26 mouse cellular contexts compared by ENCODE assay signal in genomic region chr1:34312806-34313205, GRCm38 (mm10).
DNase-seq lines count a peak whose midpoint lies in the region; ATAC-seq and TF ChIP-seq lines count a peak whose summit lies in the region.
"Had no signal": no experiment of that assay in that cellular context is flagged by ENCODE, and none has a peak within 500 bp of the region (broad histone marks: within the 10 kb centered on the region; RNA-seq: fewer than 3 reads in every experiment).

No protein-coding gene starts in this region.

- 77% methylated on average over 4 of the region's 4 CpGs for WGBS in heart, embryonic 16.5 days
- WGBS in heart, embryonic 12.5 days = 73% methylated on average over 4 of the region's 4 CpGs
- 91% methylated on average over 4 of the region's 4 CpGs for WGBS in forebrain, embryonic 13.5 days

- TF ChIP-seq CTCF in gastrocnemius, adult 2 months (IDR thresholded peaks at IDR 0.05) = no peak

- H3K27ac ChIP-seq in gastrocnemius, adult 2 months = peak overlapping the region; percentile 58
- H3K27ac ChIP-seq in heart, embryonic 16.5 days (ENCODE audit: low read length) = peak overlapping the region; percentile 70
- no peak overlapping the region for H3K27ac ChIP-seq in heart, embryonic 12.5 days (ENCODE audit: poor library complexity, severe bottlenecking)
- peak overlapping the region; percentile 38 for H3K27ac ChIP-seq in brown adipose tissue, adult 24 weeks (replicated peaks; ENCODE audit: low read depth, low read length)
- H3K27ac ChIP-seq in forebrain, embryonic 13.5 days = no peak overlapping the region
- H3K27ac ChIP-seq: forebrain, embryonic 12.5 days; hindbrain, embryonic 15.5 days; intestine, embryonic 15.5 days; left cerebral cortex, adult 2 months; liver, embryonic 13.5 days; midbrain, embryonic 12.5 days; neural tube, embryonic 12.5 days had no signal

- no peak overlapping the region for H3K4me3 ChIP-seq in gastrocnemius, adult 2 months
- no peak overlapping the region for H3K4me3 ChIP-seq in heart, embryonic 16.5 days (ENCODE audit: low read length)
- no peak overlapping the region for H3K4me3 ChIP-seq in heart, embryonic 12.5 days
- H3K4me3 ChIP-seq in brown adipose tissue, adult 24 weeks (ENCODE audit: insufficient read depth, low read depth, low read length) = no peak overlapping the region
- H3K4me3 ChIP-seq in forebrain, embryonic 13.5 days = no peak overlapping the region
- H3K4me3 ChIP-seq: forebrain, embryonic 12.5 days; hindbrain, embryonic 15.5 days; intestine, embryonic 15.5 days; left cerebral cortex, adult 2 months; liver, embryonic 13.5 days; midbrain, embryonic 12.5 days; neural tube, embryonic 12.5 days had no signal

- H3K9ac ChIP-seq in heart, embryonic 16.5 days (ENCODE audit: low read length) = no peak overlapping the region
- H3K9ac ChIP-seq in heart, embryonic 12.5 days = no peak overlapping the region
- no peak overlapping the region for H3K9ac ChIP-seq in forebrain, embryonic 13.5 days
- H3K9ac ChIP-seq: forebrain, embryonic 12.5 days; hindbrain, embryonic 15.5 days; intestine, embryonic 15.5 days; liver, embryonic 13.5 days; lung, embryonic 14.5 days; midbrain, embryonic 12.5 days; neural tube, embryonic 12.5 days had no signal

- H3K9me3 ChIP-seq in heart, embryonic 16.5 days (replicated peaks; ENCODE audit: control insufficient read depth, low read length) = no peaks in the 10 kb centered on the region; the same call in 1 of the 2 replicates
- no peaks in the 10 kb centered on the region for H3K9me3 ChIP-seq in heart, embryonic 12.5 days (replicated peaks)
- H3K9me3 ChIP-seq in forebrain, embryonic 13.5 days (replicated peaks) = no peaks in the 10 kb centered on the region
- H3K9me3 ChIP-seq: forebrain, embryonic 12.5 days; hindbrain, embryonic 15.5 days; intestine, embryonic 15.5 days; liver, embryonic 13.5 days; midbrain, embryonic 12.5 days; neural tube, embryonic 12.5 days had no signal

- peaks cover 6% of the 10 kb centered on the region for H3K36me3 ChIP-seq in heart, embryonic 16.5 days (ENCODE audit: control insufficient read depth, insufficient read depth)
- peaks cover 12% of the 10 kb centered on the region for H3K36me3 ChIP-seq in heart, embryonic 12.5 days
- peaks cover 13% of the 10 kb centered on the region for H3K36me3 ChIP-seq in forebrain, embryonic 13.5 days (ENCODE audit: poor library complexity, severe bottlenecking)
- H3K36me3 ChIP-seq: intestine, embryonic 15.5 days had no signal

- ATAC-seq in heart, embryonic 16.5 days (replicated peaks; ENCODE audit: extremely low read depth, insufficient read depth, low FRiP score) = 0 out of 2 replicates have a peak, but pooled peaks have one; percentile 41
- no peak for ATAC-seq in heart, embryonic 12.5 days (ENCODE audit: insufficient number of reproducible peaks, low FRiP score)
- no peak for ATAC-seq in forebrain, embryonic 13.5 days
- ATAC-seq: intestine, embryonic 15.5 days had no signal

- DNase-seq in gastrocnemius, adult 2 months = no peak
- DNase-seq in gastrocnemius, postnatal 4 days (ENCODE audit: low spot score in 2 of 2) = no peak
- DNase-seq in 3T3-L1 (ENCODE audit: low read depth, low spot score) = peak; percentile 40
- DNase-seq in cerebellum, postnatal 25 days = no peak
- DNase-seq: adrenal gland, adult 8-10 months; cerebellum, postnatal 36 days; gastrocnemius, postnatal 10 days; kidney, adult 9 months; kidney, postnatal 25 days; layer of hippocampus, adult 9-11 months; liver, embryonic 13.5 days; lung, embryonic 14.5 days; right cerebral cortex, postnatal 14 days; thymus, adult 18-20 months; thymus, postnatal 4 days had no signal

- H3K4me1 ChIP-seq in heart, embryonic 16.5 days (ENCODE audit: control insufficient read depth, insufficient read depth, low read length) = peaks cover 10% of the 10 kb centered on the region
- peaks cover 10% of the 10 kb centered on the region for H3K4me1 ChIP-seq in heart, embryonic 12.5 days (replicated peaks)
- H3K4me1 ChIP-seq in brown adipose tissue, adult 24 weeks (ENCODE audit: control insufficient read depth, insufficient read depth, insufficient read length, low read length) = peaks cover 20% of the 10 kb centered on the region
- H3K4me1 ChIP-seq in forebrain, embryonic 13.5 days = no peaks in the 10 kb centered on the region
- H3K4me1 ChIP-seq: forebrain, embryonic 12.5 days; hindbrain, embryonic 15.5 days; intestine, embryonic 15.5 days; liver, embryonic 13.5 days; midbrain, embryonic 12.5 days; neural tube, embryonic 12.5 days had no signal

- no peaks in the 10 kb centered on the region for H3K27me3 ChIP-seq in heart, embryonic 16.5 days (ENCODE audit: control insufficient read depth, insufficient read depth, low read length)
- no peaks in the 10 kb centered on the region for H3K27me3 ChIP-seq in heart, embryonic 12.5 days (replicated peaks)
- no peaks in the 10 kb centered on the region for H3K27me3 ChIP-seq in forebrain, embryonic 13.5 days
- H3K27me3 ChIP-seq: CH12.LX; forebrain, embryonic 12.5 days; hindbrain, embryonic 15.5 days; intestine, embryonic 15.5 days; liver, embryonic 13.5 days; midbrain, embryonic 12.5 days; neural tube, embryonic 12.5 days had no signal

- intact Hi-C loops in gastrocnemius, adult 2 months (cut with DNase I) = no loop called here

- no peak overlapping the region for H3K4me2 ChIP-seq in heart, embryonic 16.5 days (ENCODE audit: low read depth, low read length)
- H3K4me2 ChIP-seq in heart, embryonic 12.5 days = no peak overlapping the region
- no peak overlapping the region for H3K4me2 ChIP-seq in forebrain, embryonic 13.5 days
- H3K4me2 ChIP-seq: forebrain, embryonic 12.5 days; hindbrain, embryonic 15.5 days; intestine, embryonic 15.5 days; liver, embryonic 13.5 days; lung, embryonic 14.5 days; midbrain, embryonic 12.5 days; neural tube, embryonic 12.5 days had no signal

Comparison
In these comparisons a context has a peak if more than half of its experiments do, and no peak if none do; other contexts are left out.
1. H3K27ac ChIP-seq: peak in gastrocnemius, adult 2 months (single experiment), heart, embryonic 16.5 days (single experiment) and brown adipose tissue, adult 24 weeks (single experiment); none in heart, embryonic 12.5 days (single experiment) and forebrain, embryonic 13.5 days (single experiment).